Mouse (Mus musculus): ENCODE data around the gene Prkaa2.

Gene Prkaa2

DNA sequence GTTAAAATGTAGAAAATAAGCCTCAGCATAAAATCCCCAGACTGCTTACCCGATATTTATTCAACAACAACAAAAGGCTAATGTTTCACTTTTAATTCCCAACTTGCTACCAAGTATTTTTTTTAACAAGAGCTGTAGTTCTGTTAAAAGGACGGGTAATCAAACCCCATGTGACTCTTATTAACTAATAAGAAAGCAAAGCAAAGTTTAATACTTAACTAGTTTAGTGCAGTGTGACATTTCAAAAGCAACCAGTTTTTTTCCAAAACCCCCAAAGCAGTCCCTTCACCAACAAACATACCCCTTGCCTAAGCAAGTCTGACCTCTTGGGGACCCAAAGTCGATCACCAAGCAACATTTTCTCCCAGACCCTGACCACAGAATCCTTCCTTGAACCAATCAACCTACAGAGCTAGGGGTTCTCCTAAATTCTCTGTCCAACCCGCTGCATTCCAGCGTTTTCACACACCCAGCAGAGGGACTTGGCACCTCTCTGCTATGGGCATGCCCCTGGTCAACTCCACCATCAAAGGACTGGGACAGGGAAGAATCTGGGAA, 970 bp downstream of the Prkaa2 start:
- in situ Hi-C loops (cut with MboI, MseI) = no loop called here

DNA sequence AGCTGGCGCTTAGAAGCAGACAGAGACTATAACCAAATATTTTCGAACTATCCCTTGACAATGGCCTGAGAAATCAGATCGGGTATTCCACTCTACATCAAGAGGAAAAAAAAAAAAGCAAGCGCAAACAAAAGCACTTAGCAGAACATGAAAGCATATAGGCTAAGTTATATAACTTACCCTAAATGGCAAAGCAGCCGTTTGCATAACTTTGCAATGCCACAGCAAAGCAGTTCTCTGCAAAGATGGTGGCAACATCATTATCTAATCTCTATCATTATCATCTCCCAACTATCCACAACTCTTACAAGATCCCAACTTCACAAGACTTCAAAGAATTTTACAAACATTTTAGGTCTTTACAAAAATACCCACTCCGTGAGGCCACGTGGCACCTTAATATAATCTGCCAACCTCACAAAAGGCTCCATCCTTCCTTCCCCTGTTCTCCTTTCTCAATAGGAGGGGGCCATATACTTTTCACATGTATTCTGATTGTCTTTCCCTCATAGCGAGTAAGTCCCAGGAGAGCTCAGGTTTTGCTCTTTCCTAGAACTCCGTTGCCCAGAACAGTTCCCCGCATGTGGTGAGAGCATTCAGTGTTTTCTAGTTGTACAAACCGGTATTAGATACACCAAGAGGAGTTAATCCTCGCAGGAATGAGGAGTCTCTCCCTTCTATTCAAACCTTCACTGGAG, 1.6 kb downstream of the Prkaa2 start:
- in situ Hi-C loops (cut with MboI, MseI) = no loop called here

DNA sequence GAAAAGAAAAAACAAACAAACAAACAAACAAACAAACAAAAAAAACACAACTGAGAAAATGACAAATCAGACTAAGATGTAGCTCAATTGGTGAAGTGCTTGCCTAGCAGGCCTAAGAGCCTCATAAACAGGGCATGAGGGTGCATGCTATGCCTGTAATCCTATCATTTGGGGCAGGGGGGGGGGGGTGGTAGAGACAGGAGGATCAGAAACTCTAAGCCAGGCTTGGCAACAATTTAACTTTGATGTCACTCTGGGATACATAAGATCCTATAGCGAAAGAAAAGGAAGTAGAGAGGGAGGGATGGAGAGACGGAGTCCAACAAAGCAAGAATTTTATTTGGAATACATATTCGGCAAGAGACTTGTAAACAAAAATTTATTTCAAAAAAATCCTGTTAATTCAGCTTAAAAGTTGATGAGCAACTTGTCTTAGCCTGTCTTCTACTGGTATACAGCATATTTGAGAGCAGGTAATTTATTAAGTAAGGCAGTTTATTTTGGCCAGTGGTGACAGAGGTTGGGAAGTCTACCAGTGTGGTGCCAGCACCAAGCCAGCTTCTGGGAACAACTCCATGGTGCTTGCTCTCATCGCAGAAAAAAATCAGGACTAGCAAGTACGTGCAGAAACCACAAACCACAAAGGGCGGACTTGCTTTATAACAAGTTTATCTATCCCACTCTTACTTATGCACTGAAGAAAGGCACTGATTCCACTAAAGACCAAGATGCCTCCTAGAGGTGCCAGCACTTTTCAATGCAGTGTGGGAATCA, 5.4 kb downstream of the Prkaa2 start:
- in situ Hi-C loops (cut with MboI, MseI) = no loop called here

DNA sequence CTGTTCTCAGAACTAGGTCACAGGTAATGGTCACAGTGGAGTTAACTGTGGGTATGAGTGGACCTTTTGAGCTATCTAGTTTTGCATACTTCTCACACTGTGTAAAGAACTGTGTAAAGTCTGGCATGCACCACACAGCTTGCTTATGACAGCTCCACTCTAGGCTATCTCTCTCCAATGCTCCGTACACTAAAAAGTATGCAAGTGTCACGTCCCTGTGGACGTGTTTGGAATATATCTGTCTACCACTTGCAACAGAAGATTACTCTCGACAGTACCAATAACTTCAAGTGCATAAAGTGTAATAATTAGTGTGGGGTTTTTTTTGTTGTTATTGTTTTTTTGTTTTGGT, 8.4 kb downstream of the Prkaa2 start:
- in situ Hi-C loops (cut with MboI, MseI) = no loop called here

DNA sequence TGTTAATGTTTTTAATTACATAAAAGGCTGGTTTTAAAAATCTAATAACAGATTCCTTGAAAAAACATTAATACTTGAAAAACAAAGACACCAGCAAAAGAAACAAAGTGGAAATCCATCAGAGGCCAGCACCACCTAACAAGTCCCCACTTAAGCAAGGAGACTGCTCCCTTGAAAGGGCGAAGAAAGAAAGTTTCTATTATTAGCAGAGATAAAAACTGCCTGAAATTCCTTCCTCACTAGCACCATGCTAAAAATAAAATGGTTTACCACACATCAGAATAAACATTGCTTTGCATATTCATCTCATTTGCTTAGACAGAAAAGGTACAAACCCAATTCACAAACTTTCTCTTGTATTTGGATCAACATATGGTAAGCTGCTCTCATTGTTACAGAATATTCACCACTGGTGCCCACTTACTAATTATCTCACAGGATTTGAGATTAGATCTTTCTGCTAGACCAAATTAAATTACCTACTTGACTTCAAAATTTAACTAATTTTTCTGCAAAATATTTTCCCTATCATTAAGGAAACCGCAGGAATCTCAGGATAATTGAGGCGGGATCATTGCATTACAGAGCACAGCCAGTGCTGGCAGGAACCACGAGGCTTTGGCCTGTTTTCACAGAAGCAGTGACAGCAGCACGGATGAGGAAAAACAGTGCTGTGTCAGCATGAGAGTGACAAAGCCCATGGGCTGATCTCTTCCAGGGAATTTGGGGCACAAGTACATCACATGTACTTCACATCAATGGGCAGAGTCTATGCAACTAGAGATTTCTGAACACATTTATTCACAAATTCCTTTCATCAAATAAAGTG, 9.0 kb downstream of the Prkaa2 start:
- in situ Hi-C loops (cut with MboI, MseI) = no loop called here

DNA sequence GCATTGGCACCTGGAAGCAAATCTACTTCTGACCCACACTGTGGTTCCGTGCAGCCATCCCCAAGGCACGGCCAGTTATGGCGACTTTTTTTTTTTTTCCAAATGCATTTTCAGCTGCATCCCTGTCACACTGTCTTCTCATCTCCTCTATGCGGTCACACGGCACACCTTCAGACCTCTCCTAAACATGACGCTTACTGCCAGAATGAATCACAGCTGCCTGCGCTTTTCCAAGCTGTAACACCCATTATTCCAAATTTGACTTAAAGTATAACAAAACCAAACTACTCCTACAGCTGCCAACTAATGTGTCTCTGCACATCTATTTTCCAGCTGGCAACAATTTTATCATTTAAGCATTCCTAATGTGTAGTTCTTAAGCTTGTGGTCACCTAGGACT, 11.0 kb downstream of the Prkaa2 start:
- in situ Hi-C loops (cut with MboI, MseI) = no loop called here

DNA sequence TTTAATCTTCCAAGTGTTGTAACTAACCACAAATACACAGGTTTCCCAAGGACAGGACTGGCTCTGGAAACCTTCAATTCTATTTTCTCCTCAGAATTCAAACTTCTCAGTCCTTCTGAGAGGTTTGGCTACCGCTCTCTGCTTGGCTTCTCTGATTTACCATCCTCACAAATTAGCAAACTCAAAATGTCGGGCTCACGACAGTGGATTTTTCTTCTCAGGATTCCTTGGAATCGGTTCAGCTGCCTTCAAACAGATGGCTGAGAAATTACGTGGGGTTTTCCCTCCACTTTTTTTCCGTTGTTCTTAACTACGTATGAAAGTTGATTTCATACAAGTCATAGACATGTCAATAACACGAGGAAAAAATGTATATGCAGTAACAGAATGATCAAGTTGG, 11.5 kb downstream of the Prkaa2 start:
- in situ Hi-C loops (cut with MboI, MseI) = no loop called here

DNA sequence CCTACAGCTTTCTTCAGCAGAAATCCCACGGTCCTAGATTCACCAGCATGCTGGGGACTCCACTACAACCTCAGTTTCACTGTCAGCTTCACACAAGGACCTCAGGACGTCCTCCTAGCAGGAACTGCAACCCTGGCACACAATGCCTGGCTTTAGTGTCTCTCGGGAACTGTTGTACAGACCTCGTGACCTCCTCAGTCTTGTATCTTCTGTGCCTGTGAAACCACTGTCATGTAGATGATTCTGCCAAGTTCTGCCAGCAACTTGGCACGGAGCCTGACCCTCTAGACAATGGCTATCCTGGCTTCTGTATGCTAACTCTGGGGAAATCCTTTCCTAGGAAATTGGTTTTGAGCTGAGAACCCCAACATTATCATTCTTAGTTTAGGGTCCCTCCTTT, 14.4 kb downstream of the Prkaa2 start:
- in situ Hi-C loops (cut with MboI, MseI) = no loop called here

DNA sequence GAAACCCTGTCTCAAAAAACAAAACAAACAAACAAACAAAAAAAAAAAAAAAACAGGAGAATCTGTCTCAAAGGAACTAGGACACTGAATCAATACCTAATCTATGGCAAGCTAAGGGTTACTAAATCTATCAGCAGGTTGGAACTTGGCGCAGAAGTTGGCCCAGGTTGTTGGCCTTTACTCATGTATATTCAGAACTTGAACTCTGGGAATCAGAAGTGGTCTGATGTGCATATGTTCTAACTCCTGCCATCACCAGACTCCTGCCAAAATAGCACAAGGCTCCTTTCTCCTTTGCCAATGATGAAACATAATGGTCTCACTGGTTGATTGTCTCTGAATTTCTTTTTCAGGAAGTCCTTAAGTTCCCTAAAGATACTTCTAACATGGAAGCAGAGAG, 15.7 kb downstream of the Prkaa2 start:
- in situ Hi-C loops (cut with MboI, MseI) = no loop called here

DNA sequence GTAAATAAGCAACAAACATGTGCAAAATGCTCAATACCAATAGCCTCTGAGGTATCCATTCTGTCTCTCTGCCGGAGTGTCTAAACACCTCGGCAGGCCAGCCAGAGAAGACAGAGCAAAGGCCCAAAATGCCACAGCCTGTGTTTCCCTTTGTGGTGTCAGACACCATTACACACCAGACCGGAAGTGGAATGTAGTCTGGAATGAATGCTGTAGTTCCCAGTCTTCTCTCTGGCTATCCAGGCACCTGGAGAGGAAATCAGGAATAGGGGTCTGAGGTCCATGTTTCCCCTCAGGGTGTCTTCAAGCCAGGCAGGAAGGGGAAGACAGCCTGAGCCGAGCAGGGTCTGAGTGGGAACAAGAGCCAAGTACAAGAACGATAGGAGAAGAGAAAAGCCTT, 19.3 kb downstream of the Prkaa2 start:
- in situ Hi-C loops (cut with MboI, MseI) = no loop called here

DNA sequence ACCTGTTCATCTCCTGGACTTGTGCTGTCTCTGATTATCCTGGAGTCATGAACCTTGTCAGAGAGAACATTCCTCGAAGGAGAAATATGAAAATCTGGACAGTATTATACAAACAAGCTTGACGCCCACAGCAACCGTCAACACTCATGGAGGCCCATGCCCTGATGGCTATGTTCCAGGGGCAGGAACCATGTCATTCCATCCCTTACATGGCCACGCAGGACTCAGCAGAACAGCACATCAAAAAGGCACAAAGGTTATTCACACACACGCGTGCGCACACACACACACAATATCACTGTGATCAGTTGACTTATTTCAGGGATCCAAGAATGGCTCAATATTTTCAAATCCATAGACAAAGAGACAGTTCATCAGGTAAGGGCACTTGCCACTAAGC, 20.3 kb downstream of the Prkaa2 start:
- in situ Hi-C loops (cut with MboI, MseI) = no loop called here

DNA sequence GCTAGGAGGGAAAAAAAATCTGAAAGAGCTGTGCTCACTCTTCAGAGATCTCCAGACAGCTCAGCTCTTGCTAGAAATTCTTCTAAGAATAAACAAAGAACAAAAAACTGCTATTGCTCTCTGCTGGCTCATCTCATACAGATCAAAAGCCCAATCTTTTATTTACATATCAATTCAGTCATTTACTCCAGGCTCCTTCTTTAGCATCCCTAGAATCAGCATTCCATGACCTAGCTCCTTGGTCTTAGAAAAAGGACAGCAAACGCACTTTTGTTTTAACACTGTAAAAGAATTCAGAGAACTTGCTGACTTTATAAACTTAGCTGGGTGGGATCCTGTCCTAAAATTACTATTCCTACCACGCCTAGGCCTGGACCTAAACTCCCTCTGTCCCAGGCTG, 21.0 kb downstream of the Prkaa2 start:
- in situ Hi-C loops (cut with MboI, MseI) = no loop called here

DNA sequence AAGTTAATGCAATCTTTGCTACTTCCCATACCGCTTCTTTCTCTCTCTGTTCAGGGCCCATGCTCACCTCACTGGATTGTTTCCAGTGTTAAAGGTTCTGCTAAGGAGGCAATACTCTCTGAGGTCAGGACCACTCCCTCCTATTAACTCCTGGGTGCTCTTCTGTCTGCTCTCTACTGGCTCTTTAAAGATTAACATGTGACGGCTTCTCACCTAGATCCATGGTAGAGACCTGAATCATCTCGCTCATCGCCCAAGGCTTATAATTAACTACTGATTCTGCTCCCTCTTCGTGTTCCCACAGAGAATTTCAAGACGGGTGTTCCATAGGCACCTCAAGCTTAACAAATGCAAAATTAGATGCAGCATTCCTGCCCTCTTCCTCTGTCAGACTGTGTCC, 33.5 kb downstream of the Prkaa2 start:
- in situ Hi-C loops (cut with MboI, MseI) = no loop called here

DNA sequence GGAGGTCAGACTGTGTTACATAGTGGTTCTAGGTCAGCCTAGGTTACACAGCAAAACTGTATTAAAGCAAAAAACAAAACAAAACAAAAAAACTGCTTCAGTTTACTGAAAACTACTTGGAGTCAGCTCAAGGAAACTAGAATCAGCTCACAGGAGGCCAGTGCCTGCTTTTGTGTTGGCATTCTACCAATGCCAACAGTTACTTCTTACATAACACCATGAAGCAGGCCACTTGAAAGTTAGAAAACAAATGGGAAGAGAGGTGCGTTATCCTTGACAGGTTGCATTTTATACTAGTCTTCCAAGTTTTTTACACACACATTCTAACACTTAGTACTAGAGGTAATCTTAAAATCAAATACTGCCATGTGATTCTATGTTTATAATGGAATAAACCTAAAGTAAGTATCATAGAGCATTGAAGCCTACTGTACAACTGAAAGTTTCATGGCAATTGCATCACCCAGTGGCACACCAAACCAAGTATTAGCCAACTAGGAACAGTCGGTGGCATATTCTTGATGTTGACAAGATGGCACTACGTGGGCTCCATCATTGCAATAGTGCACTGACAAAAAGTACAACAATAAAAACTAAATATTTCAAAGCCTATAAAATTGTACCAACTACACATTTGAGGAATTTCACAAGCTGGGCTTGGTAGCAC, 37.8 kb downstream of the Prkaa2 start:
- in situ Hi-C loops (cut with MboI, MseI) = no loop called here

DNA sequence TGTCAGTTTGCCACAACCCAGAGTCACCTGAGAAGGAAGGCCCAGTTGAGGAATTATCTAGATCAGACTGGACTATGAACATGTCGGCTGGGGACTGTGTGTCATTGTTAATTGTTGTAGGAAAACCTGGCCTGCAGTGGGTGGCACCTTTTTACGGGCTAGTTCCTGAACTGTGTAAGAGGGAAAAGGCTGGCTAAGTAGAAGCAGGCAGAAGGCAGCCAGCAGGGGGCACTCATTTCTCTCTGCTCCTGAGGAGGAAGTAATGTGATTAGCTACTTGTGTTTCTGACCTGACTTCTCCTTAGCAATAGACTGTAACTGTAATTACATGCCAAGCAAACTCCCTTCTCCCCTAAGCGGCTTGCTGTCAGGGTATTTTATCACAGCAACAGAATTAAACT, 38.7 kb downstream of the Prkaa2 start:
- in situ Hi-C loops (cut with MboI, MseI) = no loop called here

DNA sequence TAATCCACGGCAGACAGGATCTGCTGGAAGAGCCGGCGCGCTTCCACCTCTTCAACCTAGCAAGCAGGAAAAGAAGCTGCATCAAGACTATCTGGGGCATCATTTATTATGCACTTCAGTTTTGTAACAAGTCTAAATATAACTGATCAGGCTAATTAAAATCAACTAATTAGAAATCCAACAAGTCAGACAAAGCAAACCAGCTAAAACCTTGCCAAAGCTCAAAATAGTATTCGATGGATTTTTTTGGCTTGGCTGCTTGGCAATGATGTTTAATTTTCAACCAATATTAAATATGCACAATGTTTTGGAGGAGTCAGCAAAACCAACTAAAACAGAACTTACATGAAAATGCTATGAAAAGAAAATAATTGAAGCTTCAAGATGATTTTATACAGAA, 58.4 kb downstream of the Prkaa2 start:
- in situ Hi-C loops (cut with MboI, MseI) = no loop called here

DNA sequence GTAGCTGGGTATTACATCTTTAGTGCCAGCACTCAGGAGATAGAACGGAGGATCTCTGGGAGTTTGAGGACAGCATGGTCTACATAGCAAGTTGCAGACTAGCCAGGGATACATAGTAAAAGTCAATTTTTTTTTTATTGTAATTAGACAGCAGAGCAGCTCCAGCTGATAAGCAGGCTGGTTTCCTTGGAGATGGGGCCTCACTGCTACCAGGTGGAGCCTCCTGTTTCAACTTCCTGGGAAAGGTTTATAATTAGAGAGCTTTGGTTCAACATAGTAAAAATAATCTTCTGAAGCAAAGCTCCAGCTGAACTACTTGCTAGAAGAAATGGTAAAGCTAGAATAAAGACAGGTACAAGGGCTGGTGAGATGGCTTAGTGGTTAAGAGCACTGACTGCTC, 59.6 kb downstream of the Prkaa2 start:
- in situ Hi-C loops (cut with MboI, MseI) = no loop called here

DNA sequence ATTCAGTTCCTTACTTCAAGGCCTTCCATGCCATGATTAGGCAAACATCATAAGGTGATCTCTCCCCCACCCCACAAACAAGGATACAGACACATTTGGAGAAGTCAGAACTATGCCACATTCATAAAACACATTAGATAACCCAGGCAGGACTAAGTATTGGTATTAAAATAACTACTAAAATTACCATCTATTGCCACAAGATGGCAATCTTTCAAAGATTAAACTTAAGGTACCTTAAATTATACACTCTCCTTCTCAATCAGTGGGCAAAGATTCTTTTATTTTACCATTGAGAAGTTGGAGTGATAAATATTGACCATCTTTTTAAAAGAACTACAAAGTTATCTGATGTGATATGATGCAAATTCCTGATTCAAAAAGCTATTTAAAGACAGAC, 75.4 kb downstream of the Prkaa2 start:
- in situ Hi-C loops (cut with MboI, MseI) = no loop called here

DNA sequence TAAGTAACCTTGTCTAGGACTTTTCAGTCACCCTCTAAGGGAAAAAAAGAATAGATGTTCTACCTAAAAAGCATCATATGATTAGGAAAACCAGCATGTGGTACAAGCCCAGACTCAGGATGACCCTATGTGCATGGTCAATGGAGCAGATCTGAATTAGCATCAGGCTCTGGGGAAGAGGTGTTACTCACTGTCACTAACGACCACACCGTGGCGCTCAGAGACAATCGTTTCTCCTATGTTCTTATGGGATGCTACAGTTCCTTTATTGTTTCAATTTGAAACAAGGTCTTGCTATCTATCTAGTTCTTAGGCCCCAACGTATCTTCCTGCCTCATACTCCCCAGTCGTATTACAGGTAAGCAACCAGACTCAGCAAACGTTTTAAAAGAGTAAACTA, 76.5 kb downstream of the Prkaa2 start:
- in situ Hi-C loops (cut with MboI, MseI) = no loop called here

DNA sequence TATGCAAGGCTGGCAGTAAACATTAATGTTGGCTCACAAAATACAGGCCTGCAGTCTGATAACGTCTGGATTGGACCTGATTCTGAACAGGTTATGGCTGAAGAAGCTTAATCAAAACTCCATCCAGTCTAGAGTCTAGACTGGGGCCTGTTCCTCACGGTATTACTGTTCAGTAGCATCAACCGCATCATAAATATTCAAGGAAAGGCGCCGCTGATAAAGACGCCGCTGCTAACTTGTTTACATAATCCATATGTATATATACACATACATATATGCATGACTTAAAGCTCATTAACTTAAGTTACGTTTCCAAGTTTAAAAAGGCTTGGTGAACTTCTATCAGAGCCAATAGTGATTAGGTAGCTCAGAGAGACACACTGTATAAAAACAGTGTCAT, 78.6 kb downstream of the Prkaa2 start:
- in situ Hi-C loops (cut with MboI, MseI) = no loop called here

DNA sequence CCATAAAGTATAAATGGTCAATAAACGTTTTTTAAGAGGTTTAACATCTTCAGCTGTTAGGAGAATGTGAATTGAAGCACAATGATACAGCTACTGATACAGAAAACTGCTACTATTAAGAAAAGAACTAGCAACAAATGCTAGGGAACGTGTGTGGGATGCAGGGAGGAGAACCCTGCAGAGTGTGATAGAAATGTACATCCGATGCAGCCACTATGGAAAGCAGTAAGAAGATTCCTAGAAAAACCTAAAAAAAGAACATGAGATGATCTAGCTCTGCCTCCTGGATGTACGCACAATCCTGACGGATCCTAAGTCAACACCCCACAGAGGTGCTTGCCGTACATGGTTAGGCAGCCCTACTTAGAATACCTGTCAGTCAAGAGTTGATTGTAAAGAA, 82.4 kb downstream of the Prkaa2 start:
- in situ Hi-C loops (cut with MboI, MseI) = no loop called here
